Mouse (Mus musculus) embryonic facial prominence, embryonic 10.5 days (tissue): ENCODE data around the gene Ccdc142. TPM values are rescaled to one million over a fixed set of nuclear protein-coding genes. Genes with fewer than 3 reads are reported as not detected.

ENCODE experiments used
- DNase-seq: peaks from one replicate; pipeline ENCODE4 v3.0.0-alpha.2; 2017; ENCODE audit warnings: low spot score
- H3K27ac ChIP-seq: fragments of 300-500 bp; sonication (generic); replicated peaks from 2 replicates; pipeline ENCODE4 v1.5.1; 2016; ENCODE audit warnings: mild to moderate bottlenecking
- H3K27me3 ChIP-seq: fragments of 300-500 bp; sonication (generic); replicated peaks from 2 replicates; pipeline ENCODE4 v1.6.1; 2016; ENCODE audit warnings: low read depth, mild to moderate bottlenecking; ENCODE audit not compliant: poor library complexity, severe bottlenecking
- H3K36me3 ChIP-seq: fragments of 300-500 bp; sonication (generic); replicated peaks from 2 replicates; pipeline ENCODE4 v1.6.1; 2016; ENCODE audit warnings: mild to moderate bottlenecking, moderate library complexity
- H3K4me1 ChIP-seq: fragments of 300-500 bp; sonication (generic); 2 replicates; pipeline ENCODE4 v1.6.1; 2016
- H3K4me3 ChIP-seq: fragments of 300-500 bp; sonication (generic); 2 replicates; pipeline ENCODE4 v1.5.1; 2016; ENCODE audit warnings: mild to moderate bottlenecking, moderate library complexity
- H3K9me3 ChIP-seq: fragments of 300-500 bp; sonication (generic); 2 replicates; pipeline ENCODE4 v1.6.1; 2016; ENCODE audit warnings: mild to moderate bottlenecking
- WGBS: fragments of 180-500 bp; shearing (Covaris S2); methylation state at CpG from one replicate; pipeline ENCODE4 v1.1.7; 2016; 5-methylcytosine and 5-hydroxymethylcytosine counted together
- polyA plus RNA-seq: library from polyadenylated mRNA; unstranded; fragments of >200 nt; fragmentation: Nextera tagmentation; extraction: Ambion mirVana; gene quantifications from 2 replicates; pipeline ENCODE4 v1.2.1, GENCODE M21; 2016

Ccdc142 gene
- polyA plus RNA-seq, 1 experiment from 2014 or later, result 2.8 TPM

- WGBS, result 3% methylated on average over 9 of the region's 9 CpGs
- Histone ChIP-seq H3K36me3 (peaks cover under 1% of the 10 kb centered on the region; the same call in 1 of the 2 replicates), H3K27me3 (peaks cover 97% of the 10 kb centered on the region), H3K4me1 (peaks cover 49% of the 10 kb centered on the region), H3K4me3 (peak overlapping the region; percentile 49), H3K9me3 (no peaks in the 10 kb centered on the region), H3K27ac (no peak overlapping the region)
- DNase-seq, result no peak
These were observed 13.5 kb upstream of the Ccdc142 start for GRCm38 (mm10) chr6:83087926-83088260.

DNA sequence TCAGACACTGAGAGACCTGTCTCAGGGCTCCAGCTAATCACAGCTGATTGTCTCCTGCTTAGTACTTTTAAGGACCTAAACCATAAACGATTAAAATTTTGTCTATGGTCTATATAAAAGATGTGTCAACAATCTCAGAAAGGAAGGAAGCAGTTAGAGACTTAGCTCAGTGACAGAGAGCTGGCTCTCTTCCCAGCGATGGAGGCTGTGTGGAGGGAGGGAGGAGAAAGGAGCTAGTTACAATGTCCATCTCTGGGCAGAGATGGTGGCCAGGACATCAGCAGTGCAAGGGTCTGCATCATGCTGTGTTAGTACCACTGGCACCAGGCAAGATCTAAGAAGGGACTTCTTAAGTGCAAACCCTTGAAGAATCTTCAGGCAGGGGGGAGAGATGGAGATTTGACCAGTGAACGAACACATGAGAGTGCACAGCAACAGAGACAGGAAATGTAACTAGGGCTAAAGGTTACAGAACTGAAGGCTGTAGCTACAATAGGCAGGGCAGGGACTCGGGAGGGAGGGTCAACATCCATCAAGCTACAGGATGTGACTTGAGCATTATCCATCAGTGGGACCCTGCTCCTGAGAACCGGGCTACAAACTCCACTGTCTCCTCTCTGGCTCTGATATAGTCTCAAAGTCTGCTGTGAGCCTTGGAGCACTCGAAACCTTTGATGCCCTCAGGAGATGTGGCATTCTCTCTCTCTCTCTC is 8.8 kb upstream of the Ccdc142 start:
- Histone ChIP-seq H3K4me3 (no peak overlapping the region), H3K4me1 (peaks cover 12% of the 10 kb centered on the region), H3K9me3 (0 out of 2 replicates have a peak, but pooled peaks cover 5% of the 10 kb centered on the region), H3K27me3 (peaks cover 66% of the 10 kb centered on the region), H3K27ac (no peak overlapping the region), H3K36me3 (no peaks in the 10 kb centered on the region)
- DNase-seq, result no peak
- 45% methylated on average over 6 of the region's 6 CpGs for WGBS

DNA sequence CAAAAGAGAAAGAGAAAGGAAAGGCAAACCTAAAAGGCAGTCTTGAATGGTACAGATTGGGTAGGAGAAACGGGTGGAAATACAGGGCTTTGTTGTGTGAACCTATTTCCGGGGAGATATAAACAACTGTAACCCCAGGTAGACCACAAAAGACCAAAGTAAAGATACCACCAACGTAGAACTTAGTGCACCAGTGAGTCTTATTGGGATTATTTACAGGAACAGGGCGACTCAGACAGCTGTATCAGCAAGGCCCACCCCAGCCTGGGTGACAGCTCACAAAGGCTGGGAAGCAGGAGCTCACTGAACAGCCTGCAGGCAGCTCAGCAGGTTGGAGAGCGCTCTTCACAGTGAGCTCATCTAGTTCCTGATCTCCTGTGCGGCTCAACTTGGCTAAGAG is 5.4 kb upstream of the Ccdc142 start:
- Histone ChIP-seq H3K4me3 (no peak overlapping the region), H3K36me3 (no peaks in the 10 kb centered on the region), H3K4me1 (peaks cover 6% of the 10 kb centered on the region), H3K9me3 (0 out of 2 replicates have a peak, but pooled peaks cover 5% of the 10 kb centered on the region), H3K27me3 (peaks cover 53% of the 10 kb centered on the region), H3K27ac (no peak overlapping the region)
- no peak for DNase-seq
- 43% methylated on average over 6 of the region's 6 CpGs for WGBS

GRCm38 (mm10) chr6:83098411-83098810 is 3.0 kb upstream of the Ccdc142 start:
- Histone ChIP-seq H3K4me3 (no peak overlapping the region), H3K36me3 (no peaks in the 10 kb centered on the region), H3K27ac (no peak overlapping the region), H3K27me3 (peaks cover 45% of the 10 kb centered on the region), H3K4me1 (peaks cover 24% of the 10 kb centered on the region), H3K9me3 (0 out of 2 replicates have a peak, but pooled peaks cover 5% of the 10 kb centered on the region)
- WGBS, result 73% methylated on average over 2 of the region's 2 CpGs
- no peak for DNase-seq

- DNase-seq, result peak; percentile 81
- under 1% methylated on average over 74 of the region's 74 CpGs for WGBS
These were observed 521 bp downstream of the Ccdc142 start for GRCm38 (mm10) chr6:83101688-83102556.

DNA sequence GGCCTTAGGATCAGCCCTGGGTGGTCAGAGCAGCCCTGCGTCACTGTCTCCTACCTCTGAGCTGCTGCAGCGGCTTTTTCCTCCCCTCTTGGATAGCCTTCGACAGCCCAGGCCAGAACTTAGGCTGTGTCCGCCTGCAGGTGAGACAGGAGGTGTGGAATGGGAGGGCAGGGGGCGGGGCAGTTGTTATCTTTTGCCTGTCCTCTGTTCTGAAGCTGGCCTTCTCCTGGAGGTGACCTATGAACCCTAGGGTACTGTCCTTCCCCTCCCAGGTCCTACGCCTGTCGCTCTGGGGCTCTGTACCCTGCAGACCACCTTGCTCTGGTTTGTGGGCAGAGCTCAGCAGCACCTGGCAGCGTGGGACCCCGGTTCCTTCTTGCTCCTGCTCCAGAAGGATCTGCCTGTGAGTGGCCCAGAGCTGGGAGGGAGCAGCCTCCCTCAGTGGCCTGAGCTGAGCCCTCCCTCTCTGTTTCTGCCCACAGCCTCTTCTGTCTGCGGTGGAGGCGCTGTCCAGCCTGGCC is 1.8 kb downstream of the Ccdc142 start:
- no peak for DNase-seq
- 38% methylated on average over 11 of the region's 11 CpGs for WGBS
- Histone ChIP-seq H3K27ac (no peak overlapping the region), H3K4me1 (peaks cover 35% of the 10 kb centered on the region), H3K36me3 (peaks cover 16% of the 10 kb centered on the region), H3K4me3 (peak overlapping the region; percentile 84), H3K27me3 (peaks cover 32% of the 10 kb centered on the region), H3K9me3 (no peaks in the 10 kb centered on the region)

More at GRCm38 (mm10) chr6:83101688-83102556, 521 bp downstream of the Ccdc142 start:
- H3K27ac ChIP-seq, result peak overlapping the region; percentile 87
- peaks cover 32% of the 10 kb centered on the region for H3K27me3 ChIP-seq
- H3K9me3 ChIP-seq, result no peaks in the 10 kb centered on the region
- peaks cover 26% of the 10 kb centered on the region for H3K4me1 ChIP-seq
- H3K4me3 ChIP-seq, result peak overlapping the region; percentile 84
- peaks cover 13% of the 10 kb centered on the region for H3K36me3 ChIP-seq

DNA sequence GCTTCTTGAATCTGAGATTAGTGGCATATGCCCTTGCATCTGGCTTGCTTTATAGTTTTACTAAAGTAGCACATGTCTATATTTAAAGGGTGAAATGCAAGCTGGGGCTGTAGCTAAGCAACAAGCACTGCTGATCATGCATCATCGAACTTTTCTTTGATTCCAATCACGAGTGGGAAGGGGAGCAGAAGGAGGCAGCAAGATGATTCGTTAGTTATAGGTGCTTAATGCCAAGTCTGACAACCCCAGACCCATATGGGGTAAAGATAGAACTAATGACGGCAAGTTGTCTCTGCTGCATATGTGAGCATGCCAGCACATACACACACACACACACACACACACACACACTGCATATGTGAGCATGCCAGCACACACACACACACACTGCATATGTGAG is 2.8 kb downstream of the Ccdc142 start:
- Histone ChIP-seq H3K4me3 (no peak overlapping the region), H3K27me3 (peaks cover 26% of the 10 kb centered on the region)
- 76% methylated on average over 4 of the region's 4 CpGs for WGBS

GRCm38 (mm10) chr6:83107566-83108400 is 6.4 kb downstream of the Ccdc142 start:
- DNase-seq, result peak; percentile 89
- Histone ChIP-seq H3K4me3 (peak overlapping the region; percentile 95), H3K36me3 (peaks cover 28% of the 10 kb centered on the region), H3K4me1 (peaks cover 33% of the 10 kb centered on the region), H3K9me3 (no peaks in the 10 kb centered on the region), H3K27me3 (peaks cover 8% of the 10 kb centered on the region), H3K27ac (peak overlapping the region; percentile 95)
- 33% methylated on average over 13 of the region's 13 CpGs for WGBS

More for the DNA sequence above, 2.8 kb downstream of the Ccdc142 start:
- DNase-seq, result no peak
- Histone ChIP-seq H3K36me3 (peaks cover 16% of the 10 kb centered on the region), H3K4me1 (peaks cover 41% of the 10 kb centered on the region), H3K27ac (no peak overlapping the region), H3K9me3 (no peaks in the 10 kb centered on the region)

GRCm38 (mm10) chr6:83108762-83109668 is 7.6 kb downstream of the Ccdc142 start, which contains the start of gene Mrpl53:
Mrpl53 (plus strand) TSS chr6:83109040.
- DNase-seq, result peak; percentile 84
- Histone ChIP-seq H3K27me3 (no peaks in the 10 kb centered on the region; the same call in 1 of the 2 replicates), H3K27ac (peak within 1 kb of the TSS; percentile 95), H3K9me3 (no peaks in the 10 kb centered on the region), H3K4me3 (peak within 1 kb of the TSS; percentile 95), H3K4me1 (peaks cover 25% of the 10 kb centered on the region), H3K36me3 (peaks cover 28% of the 10 kb centered on the region)
- under 1% methylated on average over 76 of the region's 76 CpGs for WGBS

- DNase-seq, result no peak
- Histone ChIP-seq H3K36me3 (peaks cover 20% of the 10 kb centered on the region), H3K9me3 (no peaks in the 10 kb centered on the region), H3K27me3 (no peaks in the 10 kb centered on the region), H3K4me3 (no peak overlapping the region), H3K27ac (no peak overlapping the region), H3K4me1 (peaks cover 42% of the 10 kb centered on the region)
- WGBS, result 93% methylated on average over 4 of the region's 4 CpGs
These were observed 10.2 kb downstream of the Ccdc142 start for GRCm38 (mm10) chr6:83111510-83112136.
